Mouse (Mus musculus): ENCODE measurements around the gene Sod1. TPM values are rescaled to one million over a fixed set of nuclear protein-coding genes. Genes with fewer than 3 reads are reported as not detected.

The Sod1 gene
- total RNA-seq, 1 experiment from 2014 or later = 614 TPM

Other genes with a start within 250 kb of the Sod1 start
- gene Tiam1, start 77.0 kb upstream of the Sod1 start, total RNA-seq (2017) = 18.4 and 30.1 TPM in 2 replicates
- 14.4 and 26.1 TPM in 2 replicates for gene Scaf4, start 63.7 kb downstream of the Sod1 start, total RNA-seq (2017)
- gene Hunk, start 165.3 kb downstream of the Sod1 start, total RNA-seq (2017) = not detected in 2 replicates

Measured in hematopoietic stem cell, adult 5-6 weeks (primary cell).